Mouse (Mus musculus) thymus, adult 2 months (tissue): ENCODE data around the gene Afp. TPM values are rescaled to one million over a fixed set of nuclear protein-coding genes. Genes with fewer than 3 reads are reported as not detected.

Experiments
- DNase-seq: peaks from one replicate; pipeline ENCODE4 v3.0.0; 2021
- H3K27ac ChIP-seq: fragments of 200-500 bp; 2 replicates; pipeline ENCODE4 v1.5.1; 2012; ENCODE audit warnings: low read length, control low read depth; ENCODE audit not compliant: control insufficient read depth, insufficient read depth
- H3K27me3 ChIP-seq: fragments of 200-500 bp; 2 replicates; pipeline ENCODE4 v1.6.1; 2012; ENCODE audit warnings: mild to moderate bottlenecking, low read length, moderate library complexity, mixed read lengths; ENCODE audit not compliant: control insufficient read depth, insufficient read depth
- H3K36me3 ChIP-seq: fragments of 200-500 bp; 2 replicates; pipeline ENCODE4 v1.6.1; 2012; ENCODE audit warnings: mild to moderate bottlenecking, low read length, moderate library complexity; ENCODE audit not compliant: control insufficient read depth, insufficient read depth
- H3K4me1 ChIP-seq: fragments of 200-500 bp; replicated peaks from 2 replicates; pipeline ENCODE4 v1.6.1; 2012; ENCODE audit warnings: low read length; ENCODE audit not compliant: control insufficient read depth, insufficient read depth
- H3K4me3 ChIP-seq: fragments of 200-500 bp; 2 replicates; pipeline ENCODE4 v1.5.1; 2012; ENCODE audit warnings: mild to moderate bottlenecking, low read length, control low read depth, moderate library complexity; ENCODE audit not compliant: control insufficient read depth, insufficient read depth
- CTCF ChIP-seq: fragments of 200-500 bp; IDR thresholded peaks from 2 replicates; pipeline ENCODE4 v1.5.1; 2012; ENCODE audit warnings: mild to moderate bottlenecking, control low read depth, low read length, moderate library complexity, borderline replicate concordance; ENCODE audit not compliant: control insufficient read depth, poor library complexity, insufficient read depth; ENCODE audit errors: extremely low read depth
- POLR2A ChIP-seq: fragments of 200-500 bp; IDR thresholded peaks from 2 replicates; pipeline ENCODE4 v1.6.1; 2012; ENCODE audit warnings: mild to moderate bottlenecking, low read length, control low read depth, moderate library complexity; ENCODE audit not compliant: control insufficient read depth, poor library complexity, insufficient read depth; ENCODE audit errors: extremely low read depth
- WGBS: fragments of 180-500 bp; shearing (Covaris S2); methylation state at CpG from one replicate; pipeline ENCODE4 v1.1.7; 2018; 5-methylcytosine and 5-hydroxymethylcytosine counted together
- polyA plus RNA-seq: library from polyadenylated mRNA; depleted of rRNA; stranded (reverse); fragments of >200 nt; gene quantifications from 2 replicates; pipeline ENCODE4 v1.2.3, GENCODE M21; 2012

Afp gene
- polyA plus RNA-seq, 1 experiment: 1.3 TPM

DNA sequence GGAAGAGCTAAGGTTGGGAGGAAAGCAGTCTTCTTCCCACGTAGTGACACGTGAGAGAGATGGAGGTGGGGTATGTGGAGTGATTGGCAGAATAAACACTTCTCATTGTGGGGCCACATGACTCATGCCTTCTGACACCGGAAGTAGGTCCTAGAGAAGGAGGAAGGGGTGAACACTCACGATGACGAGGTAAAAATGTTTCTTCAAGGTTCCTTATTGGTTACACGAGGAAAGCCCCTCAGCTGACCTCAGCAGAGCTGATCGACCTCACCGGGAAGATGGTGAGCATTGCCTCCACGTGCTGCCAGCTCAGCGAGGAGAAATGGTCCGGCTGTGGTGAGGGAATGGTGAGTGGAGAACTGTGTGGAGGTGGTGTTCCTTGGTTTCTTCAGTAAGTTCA, 14.2 kb downstream of the Afp start:
- Histone ChIP-seq H3K36me3 (no peaks in the 10 kb centered on the region), H3K4me1 (peaks cover 4% of the 10 kb centered on the region; the same call in 1 of the 2 replicates), H3K27ac (no peak overlapping the region), H3K27me3 (no peaks in the 10 kb centered on the region), H3K4me3 (no peak overlapping the region)
- no peak for DNase-seq
- WGBS: 31% methylated on average over 11 of the region's 11 CpGs
- no peak for TF ChIP-seq CTCF
- no peak for TF ChIP-seq POLR2A

GRCm38 (mm10) chr5:90506507-90506906, 16.0 kb downstream of the Afp start:
- no peak overlapping the region for H3K4me3 ChIP-seq
- peaks cover 4% of the 10 kb centered on the region; the same call in 1 of the 2 replicates for H3K4me1 ChIP-seq
- no peak for DNase-seq
- H3K27me3 ChIP-seq: no peaks in the 10 kb centered on the region
- 92% methylated on average over 2 of the region's 2 CpGs for WGBS
- H3K36me3 ChIP-seq: no peaks in the 10 kb centered on the region
- H3K27ac ChIP-seq: no peak overlapping the region
- no peak for TF ChIP-seq POLR2A
- no peak for TF ChIP-seq CTCF

- Histone ChIP-seq H3K4me1 (peaks cover 4% of the 10 kb centered on the region; the same call in 1 of the 2 replicates), H3K27ac (no peak overlapping the region), H3K36me3 (no peaks in the 10 kb centered on the region), H3K4me3 (no peak overlapping the region), H3K27me3 (no peaks in the 10 kb centered on the region)
- 91% methylated on average over 13 of the region's 13 CpGs for WGBS
- no peak for DNase-seq
- TF ChIP-seq CTCF (no peak), POLR2A (no peak)
These were observed 16.9 kb downstream of the Afp start for GRCm38 (mm10) chr5:90507411-90507949.

DNA sequence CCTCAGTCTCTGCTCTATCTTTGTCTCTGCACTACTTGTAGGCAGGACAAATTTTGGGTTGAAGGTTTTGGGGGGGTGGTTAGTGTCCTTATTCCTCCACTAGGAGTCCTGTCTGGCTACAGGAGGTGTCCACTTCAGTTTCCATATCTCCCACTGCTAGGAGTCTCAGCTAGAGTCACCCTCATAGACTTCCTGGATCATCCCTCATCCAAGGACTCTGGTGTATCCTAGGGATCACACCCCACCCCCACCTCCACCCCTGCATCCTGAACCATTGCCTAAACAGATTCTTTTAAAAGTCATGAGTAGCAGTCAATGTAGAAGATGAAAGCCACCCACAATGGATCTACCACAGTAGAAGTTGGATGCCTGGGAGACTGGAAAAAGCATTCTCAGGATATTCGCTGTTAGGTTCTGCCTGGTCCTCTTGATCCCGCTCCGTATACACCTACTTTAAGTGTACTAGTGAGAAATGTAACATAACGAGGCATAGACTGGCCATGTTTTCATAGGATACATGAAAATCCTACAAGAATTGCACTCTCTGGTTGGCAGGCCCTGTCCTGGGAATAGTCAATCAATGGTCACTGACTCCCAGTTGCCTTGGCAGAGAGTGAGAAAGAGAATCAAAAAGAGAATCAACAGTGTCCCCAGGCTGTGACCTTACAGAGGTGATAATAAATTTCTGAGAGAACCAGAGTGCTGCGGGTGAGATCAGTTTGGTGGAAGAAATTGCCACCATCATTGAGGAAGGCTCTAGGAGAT, 19.5 kb downstream of the Afp start:
- 98% methylated on average over 5 of the region's 5 CpGs for WGBS
- Histone ChIP-seq H3K27me3 (no peaks in the 10 kb centered on the region), H3K27ac (no peak overlapping the region), H3K4me3 (no peak overlapping the region), H3K4me1 (0 out of 2 replicates have a peak, but pooled peaks cover under 1% of the 10 kb centered on the region), H3K36me3 (no peaks in the 10 kb centered on the region)
- TF ChIP-seq CTCF (no peak), POLR2A (no peak)
- DNase-seq: no peak

DNA sequence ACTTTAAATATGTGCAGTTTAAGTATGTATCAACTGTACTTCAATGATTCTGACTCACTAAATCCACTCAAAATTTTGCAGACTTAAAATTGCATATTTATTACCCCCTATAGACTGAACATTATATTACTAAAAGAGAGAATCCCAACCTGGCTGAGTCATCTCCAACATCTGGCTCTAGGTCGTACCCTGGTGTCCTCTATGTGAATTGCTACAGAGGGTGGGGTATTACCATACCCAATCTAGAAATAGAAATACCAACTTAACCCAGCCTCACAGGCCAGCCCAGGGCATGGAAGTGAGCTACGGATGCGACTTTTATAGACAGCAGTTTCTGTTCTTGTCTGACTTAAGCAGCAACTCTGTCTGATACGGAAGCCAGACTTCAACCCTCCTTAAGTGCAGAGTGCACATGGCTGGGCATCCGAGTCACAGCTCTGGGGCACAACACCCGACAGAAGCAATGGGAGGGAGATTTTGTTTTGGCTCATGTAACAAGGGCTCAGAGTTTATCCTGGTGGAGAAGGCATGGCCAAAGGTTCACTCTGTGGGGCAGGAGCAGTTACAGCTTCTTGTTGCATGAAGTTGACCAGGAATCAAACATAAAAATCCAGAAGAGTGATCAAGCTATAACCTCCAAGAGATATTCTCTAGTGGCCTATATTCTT, 21.9 kb downstream of the Afp start:
- Histone ChIP-seq H3K27ac (no peak overlapping the region), H3K4me1 (no peaks in the 10 kb centered on the region), H3K36me3 (no peaks in the 10 kb centered on the region), H3K4me3 (no peak overlapping the region), H3K27me3 (no peaks in the 10 kb centered on the region)
- 82% methylated on average over 6 of the region's 6 CpGs for WGBS
- no peak for DNase-seq
- TF ChIP-seq POLR2A (no peak), CTCF (no peak)

DNA sequence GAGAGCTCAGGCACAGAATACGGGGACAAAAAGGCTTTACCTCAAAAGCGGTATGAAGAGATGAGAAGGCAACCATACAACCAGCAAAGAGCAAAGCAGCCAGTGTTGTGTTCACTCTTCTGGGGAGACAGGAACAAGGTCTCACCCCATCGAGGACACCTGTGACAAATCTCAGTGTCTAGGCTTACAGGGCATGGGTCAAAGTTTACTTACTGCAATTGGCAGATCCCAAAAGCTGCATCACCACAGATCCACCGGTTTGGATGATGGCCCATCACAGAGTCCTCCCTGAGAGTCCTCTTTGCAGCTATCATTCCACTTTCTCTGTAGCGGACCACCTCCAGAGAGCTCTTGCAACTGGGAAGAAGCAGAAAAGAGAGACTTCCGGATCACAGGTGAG, 25.0 kb downstream of the Afp start:
- TF ChIP-seq POLR2A (no peak), CTCF (no peak)
- DNase-seq: no peak
- Histone ChIP-seq H3K27ac (no peak overlapping the region), H3K27me3 (no peaks in the 10 kb centered on the region), H3K36me3 (no peaks in the 10 kb centered on the region), H3K4me1 (no peaks in the 10 kb centered on the region), H3K4me3 (no peak overlapping the region)
- 92% methylated on average over 6 of the region's 6 CpGs for WGBS
